Mouse (Mus musculus) kidney, adult 2 months (tissue): ENCODE results near the gene Usp46. TPM values are rescaled to one million over a fixed set of nuclear protein-coding genes. Genes with fewer than 3 reads are reported as not detected.

Experiments used
- DNase-seq: peaks from one replicate; pipeline ENCODE4 v3.0.0; 2021
- H3K27ac ChIP-seq: fragments of 200-500 bp; 2 replicates; pipeline ENCODE4 v1.5.1; 2012; ENCODE audit warnings: low read depth, low read length, control low read depth, inconsistent platforms; ENCODE audit not compliant: insufficient read depth
- H3K27me3 ChIP-seq: fragments of 200-500 bp; replicated peaks from 2 replicates; pipeline ENCODE4 v1.6.1; 2012; ENCODE audit warnings: mild to moderate bottlenecking, moderate library complexity, low read length, inconsistent platforms; ENCODE audit not compliant: control insufficient read depth, insufficient read depth
- H3K36me3 ChIP-seq: fragments of 200-500 bp; 2 replicates; pipeline ENCODE4 v1.6.1; 2012; ENCODE audit warnings: mild to moderate bottlenecking, moderate library complexity, low read length, inconsistent platforms; ENCODE audit not compliant: control insufficient read depth, insufficient read depth
- H3K4me1 ChIP-seq: fragments of 200-500 bp; 2 replicates; pipeline ENCODE4 v1.6.1; 2011; ENCODE audit warnings: low read length; ENCODE audit not compliant: control insufficient read depth, insufficient read depth
- H3K4me3 ChIP-seq: fragments of 200-500 bp; 2 replicates; pipeline ENCODE4 v1.5.1; 2011; ENCODE audit warnings: mild to moderate bottlenecking, low read depth, low read length, control low read depth; ENCODE audit not compliant: insufficient read depth
- CTCF ChIP-seq: fragments of 200-500 bp; conservative IDR thresholded peaks from 2 replicates; pipeline ENCODE4 v1.5.1; 2011; ENCODE audit warnings: low read depth, mild to moderate bottlenecking, control low read depth, low read length, moderate library complexity, mixed read lengths; ENCODE audit not compliant: insufficient read depth, insufficient read length
- POLR2A ChIP-seq: fragments of 200-500 bp; IDR thresholded peaks from one replicate; pipeline ENCODE4 v1.6.1; 2011; ENCODE audit warnings: low read depth, low read length, control low read depth
- WGBS: fragments of 180-500 bp; shearing (Covaris S2); methylation state at CpG from one replicate; pipeline ENCODE4 v1.1.7; 2018; 5-methylcytosine and 5-hydroxymethylcytosine counted together
- polyA plus RNA-seq: library from polyadenylated mRNA; depleted of rRNA; stranded (reverse); fragments of >200 nt; gene quantifications from 2 replicates; pipeline ENCODE4 v1.2.3, GENCODE M21; 2012

The Usp46 gene
- polyA plus RNA-seq, 1 experiment: 9.1 TPM

GRCm38 (mm10) chr5:74020506-74020905, 47.7 kb downstream of the Usp46 start:
- no peaks in the 10 kb centered on the region for H3K36me3 ChIP-seq
- 63% methylated on average over 4 of the region's 4 CpGs for WGBS
- no peak for DNase-seq

GRCm38 (mm10) chr5:74018870-74019565, 49.2 kb downstream of the Usp46 start:
- WGBS: 62% methylated on average over 8 of the region's 8 CpGs
- peak; percentile 29 for DNase-seq
- H3K27me3 ChIP-seq: no peaks in the 10 kb centered on the region
- H3K4me3 ChIP-seq: no peak overlapping the region
- no peaks in the 10 kb centered on the region for H3K36me3 ChIP-seq
- H3K4me1 ChIP-seq: peaks cover 24% of the 10 kb centered on the region
- H3K27ac ChIP-seq: no peak overlapping the region
- TF ChIP-seq CTCF (no peak), POLR2A (no peak)

More at GRCm38 (mm10) chr5:74020506-74020905, 47.7 kb downstream of the Usp46 start:
- Histone ChIP-seq H3K4me3 (no peak overlapping the region), H3K4me1 (peaks cover 24% of the 10 kb centered on the region), H3K27me3 (no peaks in the 10 kb centered on the region), H3K27ac (no peak overlapping the region)
- TF ChIP-seq CTCF (no peak), POLR2A (no peak)

GRCm38 (mm10) chr5:74017488-74017887, 50.7 kb downstream of the Usp46 start:
- DNase-seq: peak; percentile 84
- Histone ChIP-seq H3K4me1 (peaks cover 26% of the 10 kb centered on the region), H3K27me3 (no peaks in the 10 kb centered on the region), H3K4me3 (no peak overlapping the region), H3K36me3 (no peaks in the 10 kb centered on the region), H3K27ac (peak overlapping the region; percentile 49)
- no peak for TF ChIP-seq POLR2A
- no peak for TF ChIP-seq CTCF
- WGBS: 30% methylated on average over 5 of the region's 5 CpGs

GRCm38 (mm10) chr5:74011629-74012028, 56.6 kb downstream of the Usp46 start:
- peak; percentile 96 for DNase-seq
- no peak for TF ChIP-seq CTCF
- no peak for TF ChIP-seq POLR2A
- peaks cover 13% of the 10 kb centered on the region for H3K4me1 ChIP-seq
- no peaks in the 10 kb centered on the region for H3K27me3 ChIP-seq
- no peak overlapping the region for H3K27ac ChIP-seq
- 35% methylated on average over 10 of the region's 10 CpGs for WGBS
- no peak overlapping the region for H3K4me3 ChIP-seq
- no peaks in the 10 kb centered on the region for H3K36me3 ChIP-seq

GRCm38 (mm10) chr5:74007492-74008070, 60.6 kb downstream of the Usp46 start:
- no peak overlapping the region for H3K4me3 ChIP-seq
- peaks cover 8% of the 10 kb centered on the region; the same call in 1 of the 2 replicates for H3K4me1 ChIP-seq
- no peak overlapping the region for H3K27ac ChIP-seq
- DNase-seq: no peak
- no peaks in the 10 kb centered on the region; the same call in 1 of the 2 replicates for H3K36me3 ChIP-seq
- 71% methylated on average over 3 of the region's 3 CpGs for WGBS
- H3K27me3 ChIP-seq: no peaks in the 10 kb centered on the region
- TF ChIP-seq POLR2A: no peak
- no peak for TF ChIP-seq CTCF

- 96% methylated on average over 2 of the region's 2 CpGs for WGBS
- Histone ChIP-seq H3K4me1 (0 out of 2 replicates have a peak, but pooled peaks cover under 1% of the 10 kb centered on the region), H3K27ac (no peak overlapping the region), H3K36me3 (no peaks in the 10 kb centered on the region; the same call in 1 of the 2 replicates), H3K27me3 (no peaks in the 10 kb centered on the region), H3K4me3 (no peak overlapping the region)
- no peak for DNase-seq
- no peak for TF ChIP-seq CTCF
- TF ChIP-seq POLR2A: no peak
Measured at GRCm38 (mm10) chr5:74005936-74006335, 62.3 kb downstream of the Usp46 start.

GRCm38 (mm10) chr5:74001743-74002142, 66.5 kb downstream of the Usp46 start:
- TF ChIP-seq POLR2A (no peak), CTCF (no peak)
- H3K4me1 ChIP-seq: no peaks in the 10 kb centered on the region
- H3K27me3 ChIP-seq: no peaks in the 10 kb centered on the region
- 64% methylated on average over 9 of the region's 9 CpGs for WGBS
- DNase-seq: no peak
- H3K36me3 ChIP-seq: peaks cover 2% of the 10 kb centered on the region
- no peak overlapping the region for H3K27ac ChIP-seq
- H3K4me3 ChIP-seq: no peak overlapping the region
